Mouse (Mus musculus) neural tube, embryonic 11.5 days (tissue): ENCODE data around the gene Ptbp3. TPM values are rescaled to one million over a fixed set of nuclear protein-coding genes. Genes with fewer than 3 reads are reported as not detected.
"Not testable (repeated sequence)": the region's sequence is repeated elsewhere in the genome, so short reads cannot be mapped to it uniquely, and the experiment has no call there.

Experiments
- ATAC-seq: fragments of 200-750 bp; cut with Nextera tagmentation; 2 replicates; pipeline ENCODE4 v1.8.0; 2017; ENCODE audit warnings: moderate number of reproducible peaks, mild to moderate bottlenecking, moderate TSS enrichment, moderate library complexity; ENCODE audit not compliant: insufficient read depth, low FRiP score, low TSS enrichment
- DNase-seq: peaks from one replicate; pipeline ENCODE4 v3.0.0-alpha.2; 2015; ENCODE audit warnings: low spot score
- H3K27ac ChIP-seq: fragments of 300-500 bp; sonication (generic); 2 replicates; pipeline ENCODE4 v1.5.1; 2014; ENCODE audit warnings: low read depth, mild to moderate bottlenecking, low read length
- H3K27me3 ChIP-seq: fragments of 300-500 bp; sonication (generic); 2 replicates; pipeline ENCODE4 v1.6.1; 2014; ENCODE audit warnings: mild to moderate bottlenecking, low read length, mixed read lengths; ENCODE audit not compliant: control insufficient read depth, insufficient read depth
- H3K36me3 ChIP-seq: fragments of 300-500 bp; sonication (generic); 2 replicates; pipeline ENCODE4 v1.6.1; 2014; ENCODE audit warnings: mild to moderate bottlenecking, low read length, moderate library complexity, mixed read lengths; ENCODE audit not compliant: control insufficient read depth, insufficient read depth
- H3K4me1 ChIP-seq: fragments of 300-500 bp; sonication (generic); 2 replicates; pipeline ENCODE4 v1.6.1; 2014; ENCODE audit warnings: low read length, mixed read lengths; ENCODE audit not compliant: control insufficient read depth, insufficient read depth
- H3K4me2 ChIP-seq: fragments of 300-500 bp; sonication (generic); 2 replicates; pipeline ENCODE4 v1.6.1; 2014; ENCODE audit warnings: low read depth, mild to moderate bottlenecking, moderate library complexity
- H3K4me3 ChIP-seq: fragments of 300-500 bp; sonication (generic); 2 replicates; pipeline ENCODE4 v1.5.1; 2014; ENCODE audit warnings: low read depth, low read length
- H3K9ac ChIP-seq: fragments of 300-500 bp; sonication (generic); 2 replicates; pipeline ENCODE4 v1.6.1; 2014; ENCODE audit warnings: mild to moderate bottlenecking, low read length
- H3K9me3 ChIP-seq: fragments of 300-500 bp; sonication (generic); 2 replicates; pipeline ENCODE4 v1.6.1; 2016; ENCODE audit warnings: low read length; ENCODE audit not compliant: control insufficient read depth
- WGBS: fragments of 180-500 bp; shearing (Covaris S2); extraction: QIAGEN DNeasy Blood & Tissue Kit; methylation state at CpG from one replicate; pipeline ENCODE4 v1.1.7; 2014; 5-methylcytosine and 5-hydroxymethylcytosine counted together
- polyA plus RNA-seq: library from polyadenylated mRNA; unstranded; fragments of >200 nt; fragmentation: Nextera tagmentation; extraction: Ambion mirVana; gene quantifications from 2 replicates; pipeline ENCODE4 v1.2.1, GENCODE M21; 2014

The Ptbp3 gene
- polyA plus RNA-seq, 1 experiment from 2014 or later: 51.5 TPM

- Histone ChIP-seq H3K4me1 (no peaks in the 10 kb centered on the region), H3K36me3 (no peaks in the 10 kb centered on the region), H3K27me3 (no peaks in the 10 kb centered on the region), H3K9me3 (no peaks in the 10 kb centered on the region), H3K4me2 (no peak overlapping the region), H3K9ac (no peak overlapping the region), H3K4me3 (no peak overlapping the region), H3K27ac (no peak overlapping the region)
- DNase-seq (no peak), ATAC-seq (no peak)
- 95% methylated on average over 6 of the region's 6 CpGs for WGBS
Measured at GRCm38 (mm10) chr4:59560141-59560540, 11.0 kb upstream of the Ptbp3 start.

GRCm38 (mm10) chr4:59558096-59558720, 9.0 kb upstream of the Ptbp3 start:
- H3K4me2 ChIP-seq: no peak overlapping the region
- H3K9me3 ChIP-seq: no peaks in the 10 kb centered on the region
- DNase-seq (no peak), ATAC-seq (no peak)
- H3K27me3 ChIP-seq: no peaks in the 10 kb centered on the region
- H3K27ac ChIP-seq: no peak overlapping the region
- 69% methylated on average over 6 of the region's 6 CpGs for WGBS
- H3K4me1 ChIP-seq: no peaks in the 10 kb centered on the region
- no peak overlapping the region for H3K9ac ChIP-seq
- H3K36me3 ChIP-seq: no peaks in the 10 kb centered on the region
- no peak overlapping the region for H3K4me3 ChIP-seq

- not testable (repeated sequence) for ATAC-seq
Measured at GRCm38 (mm10) chr4:59557343-59557742, 8.2 kb upstream of the Ptbp3 start.

GRCm38 (mm10) chr4:59555177-59555576, 6.0 kb upstream of the Ptbp3 start:
- no peak for ATAC-seq
- Histone ChIP-seq H3K36me3 (no peaks in the 10 kb centered on the region), H3K4me1 (no peaks in the 10 kb centered on the region), H3K27ac (no peak overlapping the region), H3K4me3 (no peak overlapping the region), H3K9ac (no peak overlapping the region), H3K27me3 (no peaks in the 10 kb centered on the region), H3K4me2 (no peak overlapping the region), H3K9me3 (no peaks in the 10 kb centered on the region)
- no peak for DNase-seq

More at GRCm38 (mm10) chr4:59557343-59557742, 8.2 kb upstream of the Ptbp3 start:
- H3K36me3 ChIP-seq, DNase-seq, H3K27me3 ChIP-seq, H3K4me3 ChIP-seq, H3K4me1 ChIP-seq, H3K9me3 ChIP-seq, H3K4me2 ChIP-seq, H3K27ac ChIP-seq, H3K9ac ChIP-seq: not testable (repeated sequence)
- 94% methylated on average over 4 of the region's 4 CpGs for WGBS

GRCm38 (mm10) chr4:59553576-59553975, 4.4 kb upstream of the Ptbp3 start:
- Histone ChIP-seq H3K4me2 (no peak overlapping the region), H3K4me1 (no peaks in the 10 kb centered on the region), H3K27ac (no peak overlapping the region), H3K27me3 (no peaks in the 10 kb centered on the region), H3K36me3 (no peaks in the 10 kb centered on the region), H3K9me3 (no peaks in the 10 kb centered on the region), H3K9ac (no peak overlapping the region), H3K4me3 (no peak overlapping the region)
- ATAC-seq (no peak), DNase-seq (no peak)
- WGBS: 68% methylated on average over 3 of the region's 3 CpGs

GRCm38 (mm10) chr4:59552835-59553234, 3.7 kb upstream of the Ptbp3 start:
- WGBS: 91% methylated on average over 5 of the region's 5 CpGs
- 0 out of 2 replicates have a peak, but pooled peaks cover under 1% of the 10 kb centered on the region for H3K4me1 ChIP-seq
- no peaks in the 10 kb centered on the region for H3K27me3 ChIP-seq
- H3K27ac ChIP-seq: no peak overlapping the region
- ATAC-seq (no peak), DNase-seq (no peak)
- H3K9me3 ChIP-seq: no peaks in the 10 kb centered on the region
- no peak overlapping the region for H3K9ac ChIP-seq
- H3K4me3 ChIP-seq: no peak overlapping the region
- no peak overlapping the region for H3K4me2 ChIP-seq
- no peaks in the 10 kb centered on the region for H3K36me3 ChIP-seq

- Histone ChIP-seq H3K36me3 (no peaks in the 10 kb centered on the region), H3K4me2 (no peak overlapping the region), H3K4me1 (0 out of 2 replicates have a peak, but pooled peaks cover 3% of the 10 kb centered on the region), H3K9me3 (no peaks in the 10 kb centered on the region), H3K9ac (no peak overlapping the region), H3K4me3 (no peak overlapping the region), H3K27me3 (no peaks in the 10 kb centered on the region), H3K27ac (no peak overlapping the region)
- no peak for DNase-seq
- ATAC-seq: no peak
- 67% methylated on average over 1 of the region's 1 CpGs for WGBS
Measured at GRCm38 (mm10) chr4:59551901-59552300, 2.7 kb upstream of the Ptbp3 start.

- Histone ChIP-seq H3K9me3 (no peaks in the 10 kb centered on the region), H3K27me3 (no peaks in the 10 kb centered on the region), H3K36me3 (no peaks in the 10 kb centered on the region), H3K27ac (no peak overlapping the region), H3K9ac (peak overlapping the region; percentile 85), H3K4me2 (peak overlapping the region; percentile 75), H3K4me3 (peak overlapping the region; percentile 86), H3K4me1 (0 out of 2 replicates have a peak, but pooled peaks cover 3% of the 10 kb centered on the region)
- DNase-seq: no peak
- WGBS: 17% methylated on average over 11 of the region's 11 CpGs
- no peak for ATAC-seq
Measured at GRCm38 (mm10) chr4:59549977-59550560, 905 bp upstream of the Ptbp3 start.

- no peaks in the 10 kb centered on the region for H3K9me3 ChIP-seq
- H3K36me3 ChIP-seq: no peaks in the 10 kb centered on the region
- 0 out of 2 replicates have a peak, but pooled peaks cover 3% of the 10 kb centered on the region for H3K4me1 ChIP-seq
- ATAC-seq (peak; percentile 79), DNase-seq (no peak)
- WGBS: 0% methylated on average over 69 of the region's 83 CpGs
- H3K4me3 ChIP-seq: peak overlapping the region; percentile 86
- peak overlapping the region; percentile 75 for H3K4me2 ChIP-seq
- H3K27me3 ChIP-seq: no peaks in the 10 kb centered on the region
- peak overlapping the region; percentile 85 for H3K9ac ChIP-seq
- peak overlapping the region; percentile 86 for H3K27ac ChIP-seq
Measured at GRCm38 (mm10) chr4:59548560-59549174, 497 bp downstream of the Ptbp3 start.
